Mouse (Mus musculus) intestine, embryonic 14.5 days (tissue): ENCODE results near the gene Shroom1. TPM values are rescaled to one million over a fixed set of nuclear protein-coding genes. Genes with fewer than 3 reads are reported as not detected.

ENCODE experiments used
- ATAC-seq: fragments of 200-750 bp; cut with Nextera tagmentation; replicated peaks from 2 replicates; pipeline ENCODE4 v1.8.0; 2017; ENCODE audit warnings: low read depth, moderate number of reproducible peaks, moderate TSS enrichment, moderate library complexity; ENCODE audit not compliant: low FRiP score, low TSS enrichment
- DNase-seq: peaks from one replicate; pipeline ENCODE4 v3.0.0-alpha.2; 2018; ENCODE audit warnings: low spot score
- H3K27ac ChIP-seq: fragments of 300-500 bp; sonication (generic); 2 replicates; pipeline ENCODE4 v1.5.1; 2014; ENCODE audit warnings: low read depth, mild to moderate bottlenecking, control low read depth
- H3K27me3 ChIP-seq: fragments of 300-500 bp; sonication (generic); replicated peaks from 2 replicates; pipeline ENCODE4 v1.6.1; 2014; ENCODE audit warnings: low read length, control low read depth; ENCODE audit not compliant: control insufficient read depth, insufficient read depth
- H3K36me3 ChIP-seq: fragments of 300-500 bp; sonication (generic); 2 replicates; pipeline ENCODE4 v1.6.1; 2014; ENCODE audit warnings: low read length, control low read depth; ENCODE audit not compliant: control insufficient read depth, insufficient read depth
- H3K4me1 ChIP-seq: fragments of 300-500 bp; sonication (generic); replicated peaks from 2 replicates; pipeline ENCODE4 v1.6.1; 2014; ENCODE audit warnings: low read length, control low read depth, mixed read lengths; ENCODE audit not compliant: control insufficient read depth, insufficient read depth
- H3K4me2 ChIP-seq: fragments of 300-500 bp; sonication (generic); 2 replicates; pipeline ENCODE4 v1.6.1; 2014; ENCODE audit warnings: low read length
- H3K4me3 ChIP-seq: fragments of 300-500 bp; sonication (generic); 2 replicates; pipeline ENCODE4 v1.5.1; 2014; ENCODE audit warnings: low read depth, low read length, control low read depth, mixed read lengths
- H3K9ac ChIP-seq: fragments of 300-500 bp; sonication (generic); 2 replicates; pipeline ENCODE4 v1.6.1; 2014; ENCODE audit warnings: mild to moderate bottlenecking, low read length
- H3K9me3 ChIP-seq: fragments of 300-500 bp; sonication (generic); 2 replicates; pipeline ENCODE4 v1.6.1; 2016; ENCODE audit warnings: low read length, control low read depth; ENCODE audit not compliant: control insufficient read depth
- WGBS: fragments of 180-500 bp; shearing (Covaris S2); extraction: QIAGEN DNeasy Blood & Tissue Kit; methylation state at CpG from one replicate; pipeline ENCODE4 v1.1.7; 2014; 5-methylcytosine and 5-hydroxymethylcytosine counted together
- polyA plus RNA-seq: library from polyadenylated mRNA; unstranded; fragments of >200 nt; fragmentation: Nextera tagmentation; extraction: Ambion mirVana; gene quantifications from 2 replicates; pipeline ENCODE4 v1.2.1, GENCODE M21; 2014

The Shroom1 gene
- polyA plus RNA-seq, 1 experiment from 2014 or later, result 0.97 TPM

DNA sequence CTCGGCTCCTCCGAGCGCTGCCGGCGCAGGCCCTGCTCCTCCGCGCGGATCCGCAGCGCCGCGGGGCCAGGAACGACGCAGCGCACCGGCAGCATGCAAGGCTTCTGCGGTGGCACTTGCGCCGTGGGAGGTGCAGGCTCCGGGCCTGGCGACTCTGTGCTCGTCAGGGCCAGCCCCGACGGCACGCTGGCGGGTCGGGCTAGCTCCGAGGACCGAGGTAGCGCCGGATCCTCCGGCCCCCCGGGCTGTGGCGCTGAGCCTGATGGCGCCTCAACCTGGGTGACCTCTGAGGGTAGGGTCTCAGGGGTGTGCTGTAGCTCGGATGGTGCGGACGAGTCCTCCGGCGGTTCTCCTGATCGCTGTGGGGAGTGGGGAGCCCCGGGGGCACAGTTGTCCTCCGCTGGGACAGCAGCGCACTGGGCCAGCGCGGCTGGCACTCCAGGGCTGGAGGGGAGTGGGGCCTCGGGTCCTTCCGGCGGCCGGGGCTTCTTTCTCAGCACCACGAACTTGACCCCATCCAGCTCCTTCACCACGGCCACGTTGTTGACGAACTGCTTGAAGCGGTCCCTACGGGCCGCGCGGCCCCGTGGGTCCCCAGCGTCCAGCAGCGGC lies 22.3 kb downstream of the Shroom1 start:
- H3K27ac ChIP-seq, result no peak overlapping the region
- H3K27me3 ChIP-seq, result peaks cover 70% of the 10 kb centered on the region
- H3K9me3 ChIP-seq, result 0 out of 2 replicates have a peak, but pooled peaks cover 4% of the 10 kb centered on the region
- WGBS, result 2% methylated on average over 55 of the region's 62 CpGs
- peak overlapping the region; percentile 62 for H3K4me2 ChIP-seq
- DNase-seq (peak; percentile 76), ATAC-seq (0 out of 2 replicates have a peak, but pooled peaks have one; percentile 30)
- H3K9ac ChIP-seq, result 0 out of 2 replicates have a peak overlapping the region, but pooled peaks have one; percentile 16
- H3K4me3 ChIP-seq, result peak overlapping the region; percentile 36
- H3K36me3 ChIP-seq, result no peaks in the 10 kb centered on the region
- H3K4me1 ChIP-seq, result peaks cover 4% of the 10 kb centered on the region; the same call in 1 of the 2 replicates

DNA sequence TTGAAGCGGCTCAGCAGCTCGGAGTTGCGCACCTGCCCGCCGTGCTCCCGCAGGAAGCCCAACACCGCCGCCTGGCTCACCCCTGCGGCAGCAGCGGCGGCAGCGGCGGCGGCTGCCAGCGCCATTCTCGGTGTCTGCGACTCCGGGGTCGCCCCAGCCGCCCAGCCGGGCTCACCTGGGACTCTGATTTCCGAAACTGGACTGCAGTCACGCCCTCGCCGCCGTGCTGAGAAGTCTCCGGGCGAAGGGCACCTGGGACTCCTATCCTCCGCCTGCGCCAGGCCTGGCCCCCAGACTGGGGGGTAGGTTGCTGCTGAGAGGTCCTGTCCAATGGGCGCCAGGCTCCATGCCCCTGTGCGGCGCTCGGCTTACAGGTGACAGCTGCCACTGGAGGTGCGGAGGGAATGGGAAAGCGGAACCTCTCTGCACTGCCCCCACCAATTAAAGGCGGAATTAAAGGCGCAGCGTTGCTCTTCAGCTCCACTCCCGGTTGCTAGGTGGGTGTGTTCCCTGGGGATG lies 22.8 kb downstream of the Shroom1 start, which contains the start of the genes Gm9945 and Sowaha:
Gm9945 (plus strand) TSS at position 384 of the 519 bp plus-strand sequence.
Sowaha (minus strand) TSS at position 492 of the 519 bp plus-strand sequence.
- Histone ChIP-seq H3K4me3 (peak within 1 kb of the TSS; percentile 36), H3K36me3 (no peaks in the 10 kb centered on the region), H3K27me3 (peaks cover 65% of the 10 kb centered on the region), H3K4me1 (peaks cover 4% of the 10 kb centered on the region; the same call in 1 of the 2 replicates), H3K4me2 (peak within 1 kb of the TSS; percentile 62), H3K27ac (no peak within 1 kb of the TSS), H3K9me3 (0 out of 2 replicates have a peak, but pooled peaks cover 4% of the 10 kb centered on the region), H3K9ac (0 out of 2 replicates have a peak within 1 kb of the TSS, but pooled peaks have one; percentile 16)
- 2% methylated on average over 39 of the region's 40 CpGs for WGBS
- DNase-seq (peak; percentile 71), ATAC-seq (peak; percentile 70)

DNA sequence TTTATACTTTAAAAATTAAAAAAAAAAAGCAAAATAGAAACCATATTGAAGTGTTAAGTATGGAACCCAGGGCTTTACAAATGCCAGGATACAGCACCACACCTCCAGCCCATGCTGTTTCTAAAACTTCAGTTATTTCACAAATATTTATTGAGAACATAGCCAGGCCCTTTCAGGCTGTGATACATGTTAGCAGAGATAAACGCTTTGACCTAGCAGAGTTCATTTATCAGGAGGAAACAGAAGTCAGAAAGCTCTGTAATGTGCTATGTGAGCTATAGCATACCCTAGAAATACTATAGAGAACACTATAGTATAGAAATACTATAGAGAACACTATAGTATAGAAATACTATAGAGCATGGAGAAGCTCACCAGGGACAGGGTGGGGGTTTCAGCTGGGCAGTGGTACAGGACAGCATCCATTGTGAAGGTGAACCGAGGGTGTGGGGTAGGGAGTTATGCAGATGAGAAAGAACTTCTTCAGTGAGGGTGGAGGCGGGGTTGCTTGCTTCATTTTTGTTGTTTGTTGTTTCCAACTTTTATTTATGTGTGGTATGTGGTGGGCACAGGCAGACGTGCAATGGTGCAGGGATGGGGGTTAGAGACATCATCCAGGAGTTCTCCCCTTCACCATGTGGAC lies 24.2 kb downstream of the Shroom1 start:
- no peak for ATAC-seq
- H3K27ac ChIP-seq, result no peak overlapping the region
- 64% methylated on average over 4 of the region's 4 CpGs for WGBS
- H3K9me3 ChIP-seq, result 0 out of 2 replicates have a peak, but pooled peaks cover 4% of the 10 kb centered on the region
- peaks cover 4% of the 10 kb centered on the region; the same call in 1 of the 2 replicates for H3K4me1 ChIP-seq
- DNase-seq, result no peak
- no peak overlapping the region for H3K4me3 ChIP-seq
- no peak overlapping the region for H3K9ac ChIP-seq
- peaks cover 51% of the 10 kb centered on the region for H3K27me3 ChIP-seq
- H3K4me2 ChIP-seq, result no peak overlapping the region
- H3K36me3 ChIP-seq, result no peaks in the 10 kb centered on the region

DNA sequence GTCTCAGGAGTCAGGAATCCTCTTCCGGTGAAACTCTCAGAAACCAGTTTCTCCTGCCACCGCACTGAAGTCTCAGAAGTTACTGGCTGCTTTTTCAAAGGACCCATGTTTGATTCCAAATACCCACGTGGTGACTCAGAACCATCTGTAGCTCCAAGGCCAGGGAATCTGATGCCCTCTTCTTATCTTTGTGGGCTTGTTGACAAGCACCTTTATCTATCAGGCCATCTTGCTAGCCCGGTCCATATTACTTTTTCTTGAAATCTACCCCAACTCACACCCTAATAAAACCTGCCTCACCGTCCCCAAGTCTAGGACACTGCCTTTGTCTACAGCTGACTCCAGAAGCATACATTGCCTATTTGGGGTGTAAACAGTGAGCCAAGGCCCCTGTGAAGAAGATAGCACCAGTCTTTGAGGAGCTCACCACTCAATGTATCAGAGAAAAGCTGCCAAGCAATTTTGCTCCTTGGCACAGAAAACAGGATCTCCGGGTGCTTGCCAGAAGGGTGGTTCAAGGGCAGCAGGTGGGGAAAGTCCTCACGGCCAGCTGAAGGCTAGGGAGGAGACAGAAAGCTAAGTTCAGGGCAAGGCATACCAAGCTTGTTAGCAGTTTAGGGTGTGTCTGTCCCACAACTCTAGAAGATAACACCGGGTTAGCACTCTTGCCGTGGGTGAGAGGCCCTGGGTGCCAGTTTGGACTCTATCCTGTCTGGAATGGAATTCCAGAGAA lies 26.3 kb downstream of the Shroom1 start:
- H3K36me3 ChIP-seq, result no peaks in the 10 kb centered on the region
- WGBS, result 60% methylated on average over 9 of the region's 9 CpGs
- H3K27me3 ChIP-seq, result peaks cover 41% of the 10 kb centered on the region
- H3K4me2 ChIP-seq, result no peak overlapping the region
- no peak overlapping the region for H3K4me3 ChIP-seq
- ATAC-seq, result no peak
- H3K4me1 ChIP-seq, result peaks cover 12% of the 10 kb centered on the region
- DNase-seq, result no peak
- no peak overlapping the region for H3K27ac ChIP-seq
- H3K9ac ChIP-seq, result no peak overlapping the region
- 0 out of 2 replicates have a peak, but pooled peaks cover 4% of the 10 kb centered on the region for H3K9me3 ChIP-seq

DNA sequence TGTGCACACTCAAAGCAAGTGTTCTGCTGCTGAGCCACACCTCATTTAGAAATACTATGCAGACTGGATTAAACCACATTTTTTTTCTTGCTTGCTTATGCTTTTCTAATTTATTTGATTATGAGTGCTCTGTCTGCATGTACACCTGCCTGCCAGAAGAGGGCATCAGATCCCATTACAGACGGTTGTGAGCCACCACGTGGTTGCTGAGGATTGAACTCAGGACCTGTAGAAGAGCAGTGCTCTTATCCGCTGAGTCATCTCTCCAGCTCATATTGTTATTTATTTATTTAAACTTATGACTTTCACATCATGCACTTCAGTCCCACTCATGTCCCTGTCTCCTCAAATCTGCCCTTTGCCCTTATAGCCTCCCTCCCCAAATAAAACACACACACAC lies 28.7 kb downstream of the Shroom1 start:
- ATAC-seq, result no peak
- WGBS, result 45% methylated on average over 3 of the region's 3 CpGs
- no peak overlapping the region for H3K4me3 ChIP-seq
- peaks cover 17% of the 10 kb centered on the region for H3K27me3 ChIP-seq
- H3K9ac ChIP-seq, result no peak overlapping the region
- H3K9me3 ChIP-seq, result no peaks in the 10 kb centered on the region
- no peak overlapping the region for H3K27ac ChIP-seq
- DNase-seq, result no peak
- no peaks in the 10 kb centered on the region for H3K36me3 ChIP-seq
- H3K4me1 ChIP-seq, result peaks cover 8% of the 10 kb centered on the region; the same call in 1 of the 2 replicates
- no peak overlapping the region for H3K4me2 ChIP-seq

DNA sequence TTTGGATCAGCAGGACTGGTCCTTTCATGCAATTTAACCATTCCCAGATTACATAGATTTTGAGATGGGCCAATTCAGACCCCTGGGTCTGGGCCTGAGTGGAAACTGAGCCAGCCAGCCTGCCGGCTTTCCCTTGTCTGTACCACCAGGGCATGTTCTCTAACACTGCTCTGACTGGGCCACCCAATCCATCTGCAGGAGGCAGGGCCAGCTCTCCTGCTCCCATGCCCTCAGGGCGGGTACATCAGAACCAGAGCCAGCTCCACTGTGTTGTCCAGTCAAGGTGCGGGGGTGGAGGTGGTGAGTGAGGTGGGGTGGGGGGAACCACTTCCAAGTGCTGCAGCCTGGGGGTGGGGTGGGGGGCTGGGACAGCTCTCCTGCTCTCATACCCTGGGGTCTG lies 29.3 kb downstream of the Shroom1 start:
- Histone ChIP-seq H3K4me1 (peaks cover 8% of the 10 kb centered on the region; the same call in 1 of the 2 replicates), H3K27me3 (peaks cover 11% of the 10 kb centered on the region; the same call in 1 of the 2 replicates), H3K4me3 (no peak overlapping the region), H3K4me2 (no peak overlapping the region), H3K27ac (no peak overlapping the region), H3K9ac (no peak overlapping the region), H3K9me3 (no peaks in the 10 kb centered on the region), H3K36me3 (no peaks in the 10 kb centered on the region)
- ATAC-seq (0 out of 2 replicates have a peak, but pooled peaks have one; percentile 28), DNase-seq (no peak)
- 66% methylated on average over 3 of the region's 3 CpGs for WGBS

DNA sequence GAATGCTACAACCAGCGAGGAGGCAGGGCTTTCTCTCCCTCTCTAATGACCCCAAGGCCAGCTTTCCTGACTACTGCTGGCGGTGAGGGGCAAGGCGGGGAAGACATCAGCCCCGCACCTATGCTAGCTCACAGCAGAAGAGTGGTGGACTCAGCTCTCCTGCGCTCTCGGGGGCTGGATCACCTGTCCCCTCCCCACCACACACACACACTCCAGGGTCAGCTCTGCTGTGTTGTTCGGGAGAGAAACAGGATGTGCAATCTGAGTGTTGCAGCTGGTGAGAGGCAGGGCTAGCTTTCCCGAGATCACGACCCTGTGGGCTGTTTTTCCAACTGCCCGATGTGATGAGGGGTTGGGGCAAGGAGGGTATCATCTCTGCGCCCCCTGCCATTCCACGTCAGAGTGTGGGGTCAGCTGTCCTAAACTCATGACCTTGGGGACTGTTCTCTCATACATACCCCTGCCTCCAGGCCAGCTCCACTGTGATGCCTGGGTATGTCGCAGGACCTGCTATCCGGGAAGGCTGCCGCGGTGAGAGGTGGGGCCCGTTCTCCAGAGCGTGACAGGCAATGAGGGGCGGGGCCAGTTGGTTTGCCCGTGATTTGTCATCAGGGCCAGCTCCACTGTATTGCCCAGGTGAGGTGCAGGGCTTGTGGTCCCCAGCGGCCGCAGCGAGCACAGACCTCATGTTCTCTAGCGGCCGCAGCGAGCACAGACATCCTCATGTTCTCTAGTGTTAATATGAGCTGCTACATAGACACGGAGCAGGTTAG lies 30.0 kb downstream of the Shroom1 start:
- Histone ChIP-seq H3K9me3 (no peaks in the 10 kb centered on the region), H3K4me3 (peak overlapping the region; percentile 11; the same call in 1 of the 2 replicates), H3K4me1 (peaks cover 11% of the 10 kb centered on the region; the same call in 1 of the 2 replicates), H3K9ac (no peak overlapping the region), H3K27ac (no peak overlapping the region), H3K4me2 (peak overlapping the region; percentile 42), H3K36me3 (no peaks in the 10 kb centered on the region), H3K27me3 (peaks cover 11% of the 10 kb centered on the region; the same call in 1 of the 2 replicates)
- peak; percentile 62 for ATAC-seq
- WGBS, result 10% methylated on average over 27 of the region's 27 CpGs
- no peak for DNase-seq
